Mouse (Mus musculus): ENCODE measurements around the gene Ephb2.

DNA sequence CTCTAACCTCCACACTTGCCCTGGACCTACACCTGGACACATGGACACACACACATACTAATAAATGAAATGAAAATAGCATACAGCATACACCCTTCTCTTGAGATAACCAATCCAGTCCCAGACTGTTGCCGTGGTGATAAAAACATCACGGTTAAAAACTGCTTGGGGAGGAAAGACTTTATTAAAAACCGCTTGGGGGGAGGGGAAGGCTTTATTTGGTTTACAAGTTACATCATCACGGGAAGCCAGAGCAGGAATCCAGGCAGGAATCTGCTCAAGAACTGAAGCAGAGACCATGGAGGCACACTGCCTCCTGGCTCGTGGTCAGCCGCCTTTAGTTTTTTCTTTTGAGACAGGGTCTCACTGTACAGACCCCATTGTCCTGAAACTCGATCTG, 222.1 kb downstream of the Ephb2 start:
- TF ChIP-seq CTCF (conservative IDR thresholded peaks at IDR 0.05; ENCODE audit: insufficient read depth, insufficient read length, low read depth, low read length) (no peak), POLR2A (IDR thresholded peaks at IDR 0.05; ENCODE audit: low read depth, low read length) (no peak)
